ENCODE assay signal across 7 mouse cellular contexts in genomic region chr1:64121559-64122465, GRCm38 (mm10). TPM values are rescaled to one million over a fixed set of nuclear protein-coding genes. Genes with fewer than 3 reads are reported as not detected.
DNase-seq lines count a peak whose midpoint lies in the region; ATAC-seq lines count a peak whose summit lies in the region.

Gene Klf7 (minus strand): TSS chr1:64122282.

- peak within 1 kb of the TSS; percentile 100 for H3K27ac ChIP-seq in intestine, embryonic 16.5 days (ENCODE audit: low read length)
- peak within 1 kb of the TSS; percentile 100 for H3K27ac ChIP-seq in midbrain, embryonic 11.5 days (ENCODE audit: low read depth, low read length)

- H3K4me2 ChIP-seq in intestine, embryonic 16.5 days (ENCODE audit: low read depth, low read length): peak within 1 kb of the TSS; percentile 77
- H3K4me2 ChIP-seq in midbrain, embryonic 11.5 days: peak within 1 kb of the TSS; percentile 72

- peak within 1 kb of the TSS; percentile 83 for H3K4me3 ChIP-seq in intestine, embryonic 16.5 days (ENCODE audit: low read length)
- peak within 1 kb of the TSS; percentile 72 for H3K4me3 ChIP-seq in midbrain, embryonic 11.5 days (ENCODE audit: low read depth, low read length)

- intact Hi-C loops in left cerebral cortex, postnatal 36 days (cut with DNase I): loop anchor here (2.0 to 10.0 kb wide), 9 partner anchors 55 to 457 kb away; no protein-coding TSS in a partner anchor

- DNase-seq in adrenal gland, adult 8-10 months: peak; percentile 98
- DNase-seq in embryo, embryonic 9.5 days (ENCODE audit: extremely low spot score): peak; percentile 96
- peak; percentile 90 to 95 for DNase-seq in gastrocnemius, postnatal 4 days (ENCODE audit: low spot score in 2 of 2)
- DNase-seq in left cerebral cortex, postnatal 36 days (ENCODE audit: low spot score in 2 of 2): peak; percentile 97
- peak; percentile 100 for DNase-seq in midbrain, embryonic 11.5 days (ENCODE audit: low spot score, missing footprints)
- DNase-seq in skeletal muscle tissue, adult 2 months (ENCODE audit: low read depth, low spot score): peak; percentile 100

- peak within 1 kb of the TSS; percentile 100 for H3K9ac ChIP-seq in intestine, embryonic 16.5 days (ENCODE audit: low read depth, low read length)
- peak within 1 kb of the TSS; percentile 99 for H3K9ac ChIP-seq in midbrain, embryonic 11.5 days (ENCODE audit: low read length)

- H3K27me3 ChIP-seq in intestine, embryonic 16.5 days (replicated peaks; ENCODE audit: control insufficient read depth, insufficient read depth, low read length): no peaks in the 10 kb centered on the region
- no peaks in the 10 kb centered on the region for H3K27me3 ChIP-seq in midbrain, embryonic 11.5 days (ENCODE audit: control insufficient read depth, insufficient read depth, low read length)

- no peaks in the 10 kb centered on the region for H3K36me3 ChIP-seq in intestine, embryonic 16.5 days (ENCODE audit: control insufficient read depth, insufficient read depth, low read length)
- H3K36me3 ChIP-seq in midbrain, embryonic 11.5 days (ENCODE audit: control insufficient read depth, insufficient read depth, low read length): no peaks in the 10 kb centered on the region

- H3K9me3 ChIP-seq in intestine, embryonic 16.5 days (ENCODE audit: control insufficient read depth, low read length): no peaks in the 10 kb centered on the region
- H3K9me3 ChIP-seq in midbrain, embryonic 11.5 days (ENCODE audit: control insufficient read depth, low read length): no peaks in the 10 kb centered on the region

- ATAC-seq in intestine, embryonic 16.5 days: peak; percentile 98
- ATAC-seq in midbrain, embryonic 11.5 days (ENCODE audit: low FRiP score): peak; percentile 97

- H3K4me1 ChIP-seq in intestine, embryonic 16.5 days (ENCODE audit: control insufficient read depth, insufficient read depth, low read length): peaks cover 19% of the 10 kb centered on the region
- H3K4me1 ChIP-seq in midbrain, embryonic 11.5 days (ENCODE audit: control insufficient read depth, insufficient read depth, low read length): peaks cover 7% of the 10 kb centered on the region

- under 1% methylated on average over 82 of the region's 82 CpGs for WGBS in intestine, embryonic 16.5 days
- WGBS in midbrain, embryonic 11.5 days: under 1% methylated on average over 81 of the region's 82 CpGs

RNA-seq across cellular contexts. Expression of gene Klf7, which starts in this region (rescaled TPM):
- 10 to 100 TPM; 15.1 to 32.1 (median 27.0) TPM for total RNA-seq in adrenal gland, adult 8-10 months (2022)
- 10 to 100 TPM; 21.0 to 26.6 TPM for total RNA-seq in gastrocnemius, postnatal 4 days (2021)
- 21.9 and 24.9 TPM in 2 replicates for polyA plus RNA-seq in intestine, embryonic 16.5 days (2015; fragmentation: Nextera tagmentation; extraction: Ambion mirVana)
- 10 to 100 TPM; 39.8 to 45.0 TPM for total RNA-seq in left cerebral cortex, postnatal 36 days (2021)
- 30.4 and 32.0 TPM in 2 replicates for polyA plus RNA-seq in midbrain, embryonic 11.5 days (2014; fragmentation: Nextera tagmentation; extraction: Ambion mirVana)

Comparison
In these comparisons a context has a peak if more than half of its experiments do, and no peak if none do; other contexts are left out.
1. Peak in every context shown above with its lines: DNase-seq, ATAC-seq, H3K4me3 ChIP-seq and H3K27ac ChIP-seq.